Mouse (Mus musculus) thymus, postnatal 0 days (tissue): ENCODE results near the gene Zfp217. TPM values are rescaled to one million over a fixed set of nuclear protein-coding genes. Genes with fewer than 3 reads are reported as not detected.

Experiments used
- DNase-seq: peaks from one replicate; pipeline ENCODE4 v3.0.0-alpha.2; 2015; ENCODE audit warnings: low spot score
- polyA plus RNA-seq: library from polyadenylated mRNA; unstranded; fragments of >200 nt; fragmentation: Nextera tagmentation; extraction: Ambion mirVana; gene quantifications from 2 replicates; pipeline ENCODE4 v1.2.1, GENCODE M21; 2015

Gene Zfp217
- polyA plus RNA-seq, 1 experiment from 2014 or later = 6.9 TPM

DNA sequence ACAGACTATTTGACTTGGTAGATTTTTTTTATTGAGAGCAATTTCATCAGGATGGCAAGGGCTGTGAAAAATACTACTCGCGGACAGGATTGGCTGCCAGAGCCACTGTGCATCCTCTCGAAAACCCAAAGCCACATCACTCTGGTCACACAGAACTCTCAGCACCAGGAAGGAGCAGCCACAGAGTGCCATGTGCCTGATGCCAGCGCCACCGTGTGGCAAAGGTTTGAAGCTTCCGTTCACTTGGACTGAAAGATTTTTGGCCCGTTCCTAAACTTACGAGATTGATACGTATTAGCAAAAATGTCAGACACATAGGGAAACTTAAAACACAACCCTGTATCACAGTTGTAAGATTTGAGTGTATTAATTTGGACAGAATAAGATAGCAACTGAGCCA, 44.1 kb downstream of the Zfp217 start:
- DNase-seq = peak; percentile 65

DNA sequence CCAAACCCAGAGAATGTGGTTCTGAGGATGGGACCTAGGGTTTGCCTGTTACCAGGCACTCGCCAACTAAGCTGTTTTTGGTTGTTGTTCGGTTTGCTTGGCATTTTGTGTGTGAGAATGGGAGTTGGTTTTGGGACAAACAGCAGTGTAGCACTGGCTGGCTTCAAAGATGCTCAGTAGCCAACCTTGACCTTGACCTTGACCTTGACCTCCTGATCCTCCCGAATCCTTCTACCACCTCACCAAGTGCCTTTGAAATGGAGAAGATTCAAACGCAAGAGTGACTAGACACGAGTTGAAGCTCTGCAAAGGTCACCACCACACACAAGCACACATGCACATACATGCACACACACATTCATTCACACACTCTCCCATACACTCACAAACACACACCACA, 44.6 kb downstream of the Zfp217 start:
- DNase-seq = no peak

DNA sequence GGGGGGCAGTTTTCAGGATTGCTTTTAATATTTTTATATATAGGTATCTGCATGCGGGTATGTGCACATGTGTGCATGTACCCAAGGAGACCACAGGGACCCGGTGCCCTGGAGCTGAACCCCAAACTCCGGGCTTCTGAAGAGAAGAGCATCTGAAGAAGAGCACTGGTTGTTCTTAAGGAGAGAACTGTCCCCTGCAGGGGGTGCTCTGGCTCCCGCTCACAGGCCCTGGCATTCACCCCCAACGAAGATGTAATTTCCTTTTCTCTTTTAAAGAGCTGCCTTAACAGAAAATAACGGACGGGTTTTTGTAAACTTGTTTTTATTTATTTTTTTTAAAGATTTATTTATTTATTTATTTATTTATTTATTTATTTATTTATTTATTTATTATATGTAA, 46.0 kb downstream of the Zfp217 start:
- no peak for DNase-seq

DNA sequence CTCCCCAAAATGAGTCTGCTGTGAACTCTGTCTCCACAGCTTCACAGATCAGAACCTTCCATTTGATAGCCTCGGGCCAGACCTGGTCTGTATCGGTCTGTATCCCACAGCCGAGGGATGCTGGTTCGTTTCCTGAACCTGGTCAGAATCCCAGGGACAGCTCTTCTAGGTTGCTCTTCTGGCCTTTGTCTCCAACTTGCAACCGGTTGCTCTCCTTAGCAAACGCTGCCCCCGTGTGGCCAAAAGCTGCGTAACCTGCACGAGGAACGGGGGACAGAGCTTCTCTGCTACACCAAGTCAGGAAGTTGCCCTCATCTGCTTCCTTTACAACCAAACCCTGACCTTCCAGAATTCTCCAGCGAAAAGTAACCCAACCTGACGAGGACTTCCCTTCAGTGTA, 46.8 kb downstream of the Zfp217 start:
- DNase-seq = peak; percentile 90

DNA sequence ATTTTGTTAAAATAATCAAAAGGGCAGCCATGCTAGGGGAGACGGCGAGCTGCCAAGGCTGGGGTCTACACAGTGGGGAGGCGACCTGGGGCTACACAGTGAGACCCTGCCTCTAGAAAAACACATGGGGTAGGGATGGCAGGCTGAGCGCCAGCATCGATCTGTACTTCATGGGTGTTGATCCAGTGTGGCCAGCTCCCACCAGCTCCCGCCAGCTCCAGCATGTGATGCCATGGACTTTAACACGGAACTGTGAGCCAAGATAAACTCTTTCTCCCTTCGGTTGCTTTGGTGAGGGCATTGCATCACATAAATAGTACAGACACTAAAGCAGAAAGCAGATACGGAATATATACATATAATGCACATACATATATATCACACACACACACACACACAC, 53.0 kb downstream of the Zfp217 start:
- no peak for DNase-seq

DNA sequence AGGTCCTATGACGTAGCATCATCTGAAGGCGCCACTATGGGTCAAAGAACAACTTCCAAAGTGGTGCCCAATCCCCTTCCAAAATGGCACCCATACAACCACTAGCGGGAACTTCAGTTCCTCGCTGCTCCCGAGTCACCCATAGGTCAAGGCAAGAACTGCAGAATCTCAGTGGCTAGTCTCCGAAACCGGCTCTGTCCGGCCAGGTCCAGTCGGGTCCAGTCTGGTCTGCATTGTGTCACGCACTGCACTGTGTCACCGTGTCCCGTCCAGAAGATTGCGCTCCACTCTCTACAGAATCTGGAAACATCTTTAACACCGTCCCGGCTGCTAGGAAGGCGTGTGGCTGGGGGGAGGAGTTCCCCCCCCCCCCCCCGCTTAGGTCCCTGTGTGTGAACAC, 53.7 kb downstream of the Zfp217 start:
- no peak for DNase-seq

DNA sequence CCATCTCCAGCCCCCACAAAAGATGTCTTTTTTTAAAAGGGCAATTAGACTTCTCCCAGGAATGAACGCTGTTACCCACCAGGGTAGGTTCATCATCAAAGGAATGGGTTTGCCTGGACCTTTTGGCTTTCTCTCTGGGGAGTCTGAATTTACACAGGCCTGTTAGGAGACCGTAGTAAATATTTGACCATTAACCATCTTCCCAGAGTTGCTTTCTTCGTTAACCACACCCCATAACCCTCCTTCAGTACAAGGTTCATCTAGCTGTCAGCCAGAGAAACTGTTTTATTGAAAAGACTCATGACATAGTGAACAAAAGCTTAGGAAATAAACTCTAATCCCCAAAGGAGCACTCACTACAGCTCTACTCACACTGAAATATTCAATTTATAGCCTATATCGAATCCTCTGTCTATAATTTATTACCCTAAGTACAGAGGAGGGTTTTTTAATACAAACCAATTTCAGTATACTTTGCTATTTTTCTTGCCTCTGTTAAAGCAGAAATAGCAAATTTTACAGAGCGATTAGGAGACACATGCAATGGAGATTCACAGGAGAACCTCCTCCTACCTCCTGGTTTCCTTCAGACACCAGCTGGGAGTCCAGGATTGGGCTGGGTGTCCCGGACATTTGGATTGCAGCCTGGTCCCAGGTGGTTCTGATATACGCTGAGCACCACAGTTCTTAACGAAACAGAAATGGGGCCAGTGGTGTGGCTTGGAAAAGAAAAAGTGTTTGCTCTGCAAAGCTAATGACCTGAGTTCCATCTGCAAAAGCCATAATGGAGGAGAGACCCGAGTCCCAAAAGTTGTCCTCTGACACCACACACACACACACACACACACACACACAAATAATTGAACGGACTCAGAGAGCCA, 56.1 kb downstream of the Zfp217 start:
- DNase-seq = no peak

DNA sequence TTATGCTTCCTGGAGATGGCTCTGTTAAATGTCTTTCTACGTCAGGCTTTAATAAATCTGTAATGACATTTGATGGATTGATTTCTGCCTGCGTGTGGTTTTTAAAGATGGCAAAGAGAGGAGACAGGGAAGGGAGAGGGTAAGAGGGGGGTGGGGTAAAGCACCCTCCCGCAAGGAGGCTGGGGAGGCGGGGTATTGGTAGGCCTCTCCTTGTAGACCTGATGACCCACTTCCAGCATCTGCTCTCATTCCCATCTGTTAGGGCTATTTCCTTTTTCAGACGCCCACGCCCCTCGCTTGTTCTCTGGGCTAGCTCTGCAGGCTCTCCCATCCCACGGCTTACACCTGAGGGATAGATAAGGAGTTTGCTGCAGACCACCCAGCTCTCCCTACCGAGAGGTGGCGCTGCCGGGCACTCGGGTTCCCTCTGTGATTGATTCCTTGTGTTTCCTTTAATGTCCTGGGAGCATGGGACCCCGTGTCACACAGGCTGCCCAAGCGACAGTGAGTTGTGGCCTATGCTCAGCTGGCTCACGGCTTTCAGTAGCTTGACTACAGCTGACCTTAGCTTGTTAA, 69.4 kb downstream of the Zfp217 start:
- no peak for DNase-seq

DNA sequence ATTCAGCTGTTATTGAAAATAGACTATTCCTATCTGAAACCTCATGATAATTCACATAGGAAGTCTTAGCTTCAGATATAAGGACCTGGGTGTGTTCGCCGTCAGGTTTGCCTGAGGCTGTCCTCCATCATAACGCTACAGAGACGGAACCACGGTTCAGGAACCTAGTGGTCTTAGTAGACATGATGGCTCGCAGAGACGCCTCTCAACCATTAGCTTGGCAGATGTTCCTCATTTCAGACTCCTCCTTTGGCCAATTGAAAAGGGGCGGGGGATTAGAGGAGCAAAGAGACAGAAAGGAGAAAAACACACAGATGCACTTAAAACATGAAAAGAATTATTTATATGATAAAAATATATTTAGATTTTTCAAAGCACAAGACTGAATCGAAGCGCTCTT, 69.9 kb downstream of the Zfp217 start:
- no peak for DNase-seq

DNA sequence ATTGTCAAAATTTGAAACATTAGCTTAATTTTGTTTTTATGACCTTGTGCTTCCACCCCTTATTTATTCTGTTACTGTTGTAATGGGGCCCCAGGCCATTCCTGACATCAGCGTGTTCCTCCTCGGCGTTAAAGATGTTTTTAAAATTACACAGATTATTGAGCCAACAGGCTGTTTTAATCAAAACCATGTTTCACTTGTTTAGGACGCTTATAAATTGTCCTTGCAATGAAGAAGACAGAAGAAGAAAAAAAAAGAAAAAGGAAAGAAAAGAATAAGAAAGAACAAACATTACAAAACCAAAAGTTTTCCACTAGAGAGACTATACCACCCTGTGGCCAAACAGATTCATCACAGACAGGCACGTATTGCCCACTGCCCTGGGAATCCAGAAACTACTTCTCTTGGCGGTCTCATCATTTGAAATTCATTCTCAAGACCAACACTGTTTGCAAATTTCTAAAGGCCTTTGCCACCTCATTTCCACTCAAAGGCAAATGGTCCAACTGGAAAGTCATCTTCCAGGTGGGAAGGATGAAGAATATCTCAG, 70.9 kb downstream of the Zfp217 start:
- no peak for DNase-seq

DNA sequence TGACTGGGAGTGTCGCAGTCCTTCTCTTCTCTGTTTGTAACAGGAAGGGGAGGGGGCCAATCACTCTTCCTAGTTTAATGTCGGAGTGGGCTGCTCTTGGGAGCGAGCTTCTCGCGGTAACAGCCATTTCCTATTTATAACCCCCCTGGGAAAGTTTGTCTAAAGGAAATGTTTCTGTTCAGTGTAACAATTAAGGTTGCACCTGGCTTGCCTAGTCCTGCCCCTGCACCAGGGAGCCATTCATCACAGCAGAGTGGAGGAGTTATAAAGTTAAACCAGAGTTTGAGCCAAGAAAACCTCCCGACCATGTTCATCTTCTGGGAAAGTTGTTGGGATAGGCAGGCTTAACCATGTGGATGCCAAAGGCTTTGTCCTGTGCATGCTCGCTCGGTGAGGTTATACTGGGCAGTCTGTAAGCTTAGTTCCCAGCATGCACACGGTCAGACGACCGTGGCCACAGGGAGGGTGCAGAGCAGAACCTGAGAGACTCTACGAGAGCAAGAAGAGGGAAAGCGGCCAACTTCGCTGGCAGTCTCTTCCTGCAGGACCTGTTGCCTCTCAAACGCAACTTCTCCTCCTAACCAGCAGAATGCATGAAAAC, 77.2 kb downstream of the Zfp217 start:
- no peak for DNase-seq

DNA sequence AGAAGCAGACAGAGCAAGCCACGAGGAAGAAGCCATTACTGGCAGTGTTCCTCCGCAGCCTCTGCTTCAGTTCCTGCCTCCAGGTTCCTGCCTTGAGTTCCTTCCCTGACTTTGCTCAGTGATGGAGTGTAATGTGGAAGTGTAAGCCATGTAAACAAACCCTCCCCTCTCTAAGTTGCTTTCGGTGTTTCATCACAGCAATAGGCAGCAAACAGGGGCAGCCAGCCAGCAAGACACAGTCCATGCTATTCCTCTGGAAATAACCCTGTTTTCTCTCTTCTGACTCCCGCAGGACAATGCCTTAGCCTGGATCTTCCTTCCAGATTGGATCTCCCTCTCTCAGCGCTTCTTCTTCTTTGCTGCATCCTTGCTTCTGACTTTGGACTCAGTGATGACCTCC, 77.9 kb downstream of the Zfp217 start:
- DNase-seq = no peak

DNA sequence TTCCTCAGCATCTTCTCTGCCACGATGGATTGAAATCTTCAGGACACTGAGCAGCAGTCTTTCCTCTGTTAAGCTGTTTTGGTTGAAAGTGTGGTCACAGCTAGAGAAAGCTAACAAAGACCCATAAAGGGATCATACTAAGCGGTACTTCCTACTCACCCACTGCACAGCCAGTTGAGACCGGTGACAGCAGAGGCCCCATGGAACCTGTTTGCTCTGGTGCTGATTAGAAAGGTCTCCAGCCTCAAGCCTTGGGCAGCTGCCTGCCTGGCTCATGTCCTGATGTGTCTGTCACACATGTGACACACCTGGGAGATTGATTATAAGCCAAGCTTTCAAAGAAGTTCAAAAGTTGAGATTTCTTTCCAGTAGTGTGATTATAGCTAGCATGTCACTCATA, 85.5 kb downstream of the Zfp217 start:
- DNase-seq = no peak

DNA sequence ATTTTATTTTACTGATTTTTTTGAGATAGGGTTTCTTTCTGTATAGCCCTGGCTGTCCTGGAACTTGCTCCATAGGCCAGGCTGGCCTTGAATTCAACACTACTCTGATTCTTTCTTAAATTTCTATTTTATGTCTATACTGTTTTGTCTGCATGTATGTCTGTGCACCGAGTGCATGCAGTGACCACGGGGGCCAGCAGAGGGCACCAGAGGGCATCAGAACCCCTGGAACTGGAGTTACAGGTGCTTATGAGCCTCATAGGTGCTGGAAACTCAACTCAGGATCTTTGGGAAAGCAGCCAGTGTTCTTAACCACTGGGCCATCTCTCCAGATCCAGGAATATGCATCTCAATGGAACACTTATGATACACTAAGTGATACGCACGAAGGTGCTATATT, 87.8 kb downstream of the Zfp217 start:
- DNase-seq = peak; percentile 56

DNA sequence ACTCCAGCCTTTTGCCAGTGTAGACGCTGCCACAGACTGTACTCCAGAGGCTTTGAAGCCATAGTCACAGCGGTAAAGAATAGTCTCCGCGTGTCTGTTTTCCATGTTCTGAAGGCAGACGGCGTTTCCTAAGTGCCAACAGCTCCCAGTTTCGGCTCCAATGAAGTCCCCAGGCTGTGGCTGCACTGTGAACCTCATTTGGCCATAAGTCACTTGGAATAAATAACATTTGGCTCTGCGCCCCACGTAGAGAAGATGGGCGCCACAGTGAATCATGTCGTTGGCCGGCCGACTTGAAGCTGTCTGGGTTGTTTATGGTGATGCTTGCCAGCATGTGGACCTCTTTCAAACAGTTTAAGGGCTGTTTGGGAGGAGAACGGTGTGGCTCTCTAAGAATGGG, 89.1 kb downstream of the Zfp217 start:
- no peak for DNase-seq
